Mouse (Mus musculus) CH12.LX (cell line): ENCODE measurements at regions not wholly inside any gene's neighbourhood (a gene's known extent, or its start where the extent isn't known, plus 50 kb on each side); places are given as distances from the start of the nearest gene placed in this dataset.

ENCODE experiments used
- DNase-seq: peaks from one replicate; pipeline ENCODE4 v3.0.0-alpha.2; 2013; ENCODE audit errors: extremely low read depth
- H3K27ac ChIP-seq: 2 replicates; pipeline ENCODE4 v1.5.1; 2012; ENCODE audit warnings: low read depth, mild to moderate bottlenecking, control low read depth, moderate library complexity; ENCODE audit not compliant: insufficient read depth
- H3K27me3 ChIP-seq: replicated peaks from 2 replicates; pipeline ENCODE3; 2012; ENCODE audit warnings: inconsistent platforms
- H3K36me3 ChIP-seq, 2 experiments: replicated peaks in 1 of 2; 2 replicates each; pipeline versions ENCODE3 to v1.6.1; 2012; ENCODE audit warnings: inconsistent platforms in 1 of 2, low read length in 1 of 2, mild to moderate bottlenecking in 1 of 2, mixed read lengths in 1 of 2, moderate library complexity in 1 of 2; ENCODE audit not compliant: control insufficient read depth in 1 of 2, insufficient read depth in 1 of 2
- H3K4me1 ChIP-seq, 2 experiments: 2 replicates each; pipeline ENCODE4 v1.6.1; 2012; ENCODE audit warnings: inconsistent platforms in 1 of 2, moderate library complexity in 1 of 2; ENCODE audit not compliant: insufficient read depth in 2 of 2, control insufficient read depth in 1 of 2
- H3K4me2 ChIP-seq: 2 replicates; pipeline ENCODE4 v1.6.1; 2012; ENCODE audit warnings: low read depth, mild to moderate bottlenecking, control low read depth; ENCODE audit not compliant: poor library complexity, insufficient read depth, severe bottlenecking
- H3K4me3 ChIP-seq, 3 experiments: fragments of 150-350 bp in 1 of 3; sonication (generic) in 1 of 3; replicated peaks in 1 of 3; 2 replicates each; pipeline versions ENCODE3 to v1.5.1; 2011 to 2012; ENCODE audit warnings: low read depth in 2 of 3, low read length in 2 of 3, mild to moderate bottlenecking in 2 of 3, moderate library complexity in 2 of 3, control low read depth in 1 of 3, improper control_type of control experiment in 1 of 3, inconsistent platforms in 1 of 3, mixed read lengths in 1 of 3; ENCODE audit not compliant: poor library complexity in 1 of 3
- H3K79me2 ChIP-seq: replicated peaks from 2 replicates; pipeline ENCODE4 v1.6.1; 2012; ENCODE audit warnings: mild to moderate bottlenecking, moderate library complexity; ENCODE audit not compliant: control insufficient read depth, poor library complexity, insufficient read depth, severe bottlenecking; ENCODE audit errors: extremely low read depth
- H3K9ac ChIP-seq: 2 replicates; pipeline ENCODE4 v1.6.1; 2012; ENCODE audit warnings: low read depth, mild to moderate bottlenecking, control low read depth, moderate library complexity; ENCODE audit not compliant: insufficient read depth
- H3K9me3 ChIP-seq: replicated peaks from 2 replicates; pipeline ENCODE3; 2012; ENCODE audit warnings: low read length, inconsistent platforms, mixed read lengths
- CTCF ChIP-seq, 2 experiments: IDR thresholded peaks in 1 of 2; conservative IDR thresholded peaks in 1 of 2; 2 replicates each; pipeline ENCODE4 v1.5.1; 2011 to 2012; ENCODE audit warnings: low read depth in 2 of 2, low read length in 2 of 2, improper control_type of control experiment in 1 of 2, inconsistent platforms in 1 of 2, mild to moderate bottlenecking in 1 of 2, moderate library complexity in 1 of 2
- E2F4 ChIP-seq: IDR thresholded peaks from 2 replicates; pipeline ENCODE4 v1.6.1; 2011; ENCODE audit warnings: low read depth, low read length, improper control_type of control experiment; ENCODE audit not compliant: insufficient replicate concordance
- EP300 ChIP-seq: IDR thresholded peaks from 2 replicates; pipeline ENCODE4 v1.6.1; 2011; ENCODE audit warnings: low read length, improper control_type of control experiment
- ETS1 ChIP-seq: conservative IDR thresholded peaks from 2 replicates; pipeline ENCODE4 v1.6.1; 2012; ENCODE audit warnings: low read depth, mild to moderate bottlenecking, inconsistent platforms, low read length, improper control_type of control experiment, moderate library complexity
- HCFC1 ChIP-seq: IDR thresholded peaks from 2 replicates; pipeline ENCODE4 v1.6.1; 2012; ENCODE audit warnings: low read depth, mild to moderate bottlenecking, inconsistent platforms, low read length, improper control_type of control experiment
- MAX ChIP-seq: IDR thresholded peaks from 2 replicates; pipeline ENCODE4 v1.6.1; 2011; ENCODE audit warnings: low read length, improper control_type of control experiment
- NELFE ChIP-seq: IDR thresholded peaks from 2 replicates; pipeline ENCODE4 v1.6.1; 2011; ENCODE audit warnings: low read depth, low read length, improper control_type of control experiment
- PAX5 ChIP-seq: IDR thresholded peaks from 2 replicates; pipeline ENCODE4 v1.6.1; 2012; ENCODE audit warnings: low read length, inconsistent platforms, mixed read lengths
- POLR2A ChIP-seq: IDR thresholded peaks from 2 replicates; pipeline ENCODE4 v1.6.1; 2011; ENCODE audit warnings: low read depth, mild to moderate bottlenecking, improper control_type of control experiment, low read length
- SIN3A ChIP-seq: IDR thresholded peaks from 2 replicates; pipeline ENCODE4 v1.6.1; 2012; ENCODE audit warnings: low read length, improper control_type of control experiment, inconsistent platforms
- SMC3 ChIP-seq: IDR thresholded peaks from 2 replicates; pipeline ENCODE4 v1.6.1; 2011; ENCODE audit warnings: low read depth, low read length, improper control_type of control experiment
- TBP ChIP-seq: conservative IDR thresholded peaks from 2 replicates; pipeline ENCODE4 v1.6.1; 2011; ENCODE audit warnings: low read depth, low read length, improper control_type of control experiment
- TCF12 ChIP-seq: IDR thresholded peaks from 2 replicates; pipeline ENCODE4 v1.6.1; 2014; ENCODE audit warnings: low read depth, mild to moderate bottlenecking, inconsistent platforms, low read length, improper control_type of control experiment
- USF1 ChIP-seq: IDR thresholded peaks from 2 replicates; pipeline ENCODE4 v1.6.1; 2014; ENCODE audit warnings: low read depth, mild to moderate bottlenecking, inconsistent platforms, low read length, improper control_type of control experiment
- ZKSCAN1 ChIP-seq: IDR thresholded peaks from 2 replicates; pipeline ENCODE4 v1.6.1; 2012; ENCODE audit warnings: low read depth, inconsistent platforms, low read length, improper control_type of control experiment, borderline replicate concordance
- ZMIZ1 ChIP-seq: IDR thresholded peaks from 2 replicates; pipeline ENCODE4 v1.6.1; 2012; ENCODE audit warnings: low read depth, mild to moderate bottlenecking, inconsistent platforms, low read length, improper control_type of control experiment
- dilution Hi-C: fragments of 300-500 bp; cut with MboI; formaldehyde crosslinking; loops from 2 replicates; pipeline ENCODE4 v1.14.3; 2020; ENCODE audit warnings: low sequenced_read_pairs; ENCODE audit not compliant: extremely low pct_unique_long_range_greater_than_20kb, extremely low pct_ligation_motif_present
- in situ Hi-C: fragments of 300-500 bp; cut with MboI; formaldehyde crosslinking; loops from 3 replicates; pipeline ENCODE4 v1.14.3; 2019; ENCODE audit warnings: low sequenced_read_pairs, low pct_ligation_motif_present, low pct_unique_long_range_greater_than_20kb, mixed read lengths

DNA sequence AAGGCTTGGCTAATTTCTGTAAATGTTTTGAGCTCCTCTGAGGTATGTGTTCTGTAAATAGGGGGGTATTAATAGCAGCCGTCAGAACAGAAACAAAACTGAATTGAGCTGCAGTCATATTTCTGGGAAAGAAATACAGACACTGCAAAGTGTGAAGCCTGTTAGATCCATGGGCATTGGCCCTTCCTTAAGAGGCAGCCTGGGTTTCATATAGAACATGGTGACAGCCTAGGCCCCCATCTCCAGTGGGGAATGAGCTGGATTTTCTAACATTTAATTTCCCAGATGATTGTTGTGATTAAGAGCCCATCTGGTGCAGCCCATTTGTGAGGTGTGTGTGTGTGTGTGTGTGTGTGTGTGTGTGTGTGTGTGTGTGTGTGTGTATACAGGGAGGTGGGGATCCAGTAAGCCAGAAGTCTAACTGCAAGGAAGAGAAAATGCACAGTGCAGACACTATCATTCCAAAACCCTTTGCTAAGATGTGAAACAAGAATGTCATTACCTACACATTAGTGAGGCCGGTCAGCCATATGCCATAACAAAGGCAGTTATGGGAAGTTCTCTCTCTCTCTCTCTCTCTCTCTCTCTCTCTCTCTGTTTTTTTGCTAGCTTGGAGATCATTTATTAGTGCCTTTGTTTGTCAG, 355.7 kb upstream of the Ubash3b start:
- no peak overlapping the region for H3K4me2 ChIP-seq
- no peak for DNase-seq
- no peaks in the 10 kb centered on the region for H3K4me1 ChIP-seq
- dilution Hi-C loops: no loop called here
- H3K36me3 ChIP-seq: no peaks in the 10 kb centered on the region
- in situ Hi-C loops: no loop called here
- TF ChIP-seq E2F4 (no peak), EP300 (no peak), ZMIZ1 (no peak), ZKSCAN1 (no peak)
- H3K27me3 ChIP-seq: no peaks in the 10 kb centered on the region
- H3K4me3 ChIP-seq: no peak overlapping the region
- H3K79me2 ChIP-seq: no peaks in the 10 kb centered on the region
- no peak overlapping the region for H3K9ac ChIP-seq
- no peak overlapping the region for H3K27ac ChIP-seq
- no peaks in the 10 kb centered on the region for H3K9me3 ChIP-seq

DNA sequence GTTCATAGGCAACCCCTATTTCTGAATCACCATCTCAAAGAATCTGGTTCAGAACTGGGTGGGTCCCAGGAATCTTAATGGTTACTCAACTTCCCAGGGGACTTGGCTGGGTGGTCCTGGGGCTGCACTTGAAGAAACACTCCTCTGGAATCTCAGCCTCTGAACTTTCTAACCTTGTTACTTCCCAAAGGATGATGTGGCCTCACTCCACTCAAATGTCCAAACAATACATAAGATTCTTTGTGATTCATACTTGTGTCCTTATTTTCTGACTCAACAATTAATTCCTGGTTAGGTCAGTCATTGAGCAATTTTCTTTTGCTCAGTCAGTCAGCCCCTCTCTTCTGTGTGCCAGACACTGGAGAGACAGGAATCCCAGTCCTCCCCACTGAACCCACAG, 353.7 kb upstream of the Ubash3b start:
- H3K9me3 ChIP-seq: no peaks in the 10 kb centered on the region
- no peak overlapping the region for H3K9ac ChIP-seq
- H3K79me2 ChIP-seq: no peaks in the 10 kb centered on the region
- H3K27me3 ChIP-seq: no peaks in the 10 kb centered on the region
- dilution Hi-C loops: no loop called here
- TF ChIP-seq SIN3A (no peak), ETS1 (no peak), SMC3 (no peak), MAX (no peak), HCFC1 (no peak), CTCF (conservative IDR thresholded peaks at IDR 0.05 in 1 of 2, IDR thresholded peaks at IDR 0.05 in 1 of 2; ENCODE audit: low read depth in 2 of 2, low read length in 2 of 2) (no peak), PAX5 (no peak), ZKSCAN1 (no peak), USF1 (no peak)
- no peak overlapping the region for H3K4me3 ChIP-seq
- DNase-seq: no peak
- H3K4me1 ChIP-seq: no peaks in the 10 kb centered on the region
- no peak overlapping the region for H3K27ac ChIP-seq
- in situ Hi-C loops: no loop called here
- H3K4me2 ChIP-seq: no peak overlapping the region
- no peaks in the 10 kb centered on the region for H3K36me3 ChIP-seq

DNA sequence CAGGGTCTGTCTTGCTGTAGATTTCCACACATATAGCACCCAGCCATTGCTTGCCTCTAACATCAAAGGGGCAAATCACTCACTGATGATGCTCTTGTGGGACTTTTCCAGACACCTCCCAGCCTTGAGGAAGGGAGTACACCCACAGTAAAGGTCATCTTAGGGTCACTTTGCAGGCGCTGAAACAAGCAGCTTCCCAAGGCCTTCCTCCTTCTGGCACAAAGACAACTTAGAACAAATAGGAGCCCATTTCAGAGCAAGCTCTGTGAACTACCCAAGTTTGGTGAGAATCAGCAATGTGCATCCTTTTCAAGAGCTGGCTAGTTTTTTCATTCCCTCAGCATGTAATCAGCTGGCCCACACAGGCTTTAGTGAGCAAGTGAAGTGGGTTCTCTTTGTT, 352.2 kb upstream of the Ubash3b start:
- H3K27ac ChIP-seq: no peak overlapping the region
- no peaks in the 10 kb centered on the region for H3K9me3 ChIP-seq
- H3K27me3 ChIP-seq: no peaks in the 10 kb centered on the region
- H3K4me1 ChIP-seq: no peaks in the 10 kb centered on the region
- H3K4me2 ChIP-seq: no peak overlapping the region
- TF ChIP-seq POLR2A (no peak), TBP (no peak), TCF12 (no peak), EP300 (no peak), NELFE (no peak)
- H3K36me3 ChIP-seq: no peaks in the 10 kb centered on the region
- no peak for DNase-seq
- in situ Hi-C loops: no loop called here
- H3K9ac ChIP-seq: no peak overlapping the region
- H3K79me2 ChIP-seq: no peaks in the 10 kb centered on the region
- dilution Hi-C loops: no loop called here
- H3K4me3 ChIP-seq: no peak overlapping the region
